Mouse (Mus musculus) hindbrain, embryonic 16.5 days (tissue): ENCODE results near the gene Crim1. TPM values are rescaled to one million over a fixed set of nuclear protein-coding genes. Genes with fewer than 3 reads are reported as not detected.
A peak's percentile ranks its signal among the peaks of the same experiment; 100 is the strongest.

Experiments
- ATAC-seq: fragments of 200-750 bp; cut with Nextera tagmentation; 2 replicates; pipeline ENCODE4 v1.8.0; 2017; ENCODE audit warnings: moderate TSS enrichment, moderate library complexity
- H3K27ac ChIP-seq: fragments of 300-500 bp; sonication (generic); 2 replicates; pipeline ENCODE4 v1.5.1; 2014; ENCODE audit warnings: low read depth, mild to moderate bottlenecking, control low read depth, low read length, moderate library complexity
- H3K27me3 ChIP-seq: fragments of 300-500 bp; sonication (generic); replicated peaks from 2 replicates; pipeline ENCODE4 v1.6.1; 2014; ENCODE audit warnings: low read length; ENCODE audit not compliant: control insufficient read depth, insufficient read depth
- H3K36me3 ChIP-seq: fragments of 300-500 bp; sonication (generic); 2 replicates; pipeline ENCODE4 v1.6.1; 2014; ENCODE audit warnings: mild to moderate bottlenecking, low read length, moderate library complexity, mixed read lengths; ENCODE audit not compliant: control insufficient read depth, insufficient read depth
- H3K4me1 ChIP-seq: fragments of 300-500 bp; sonication (generic); 2 replicates; pipeline ENCODE4 v1.6.1; 2014; ENCODE audit warnings: low read depth, low read length; ENCODE audit not compliant: control insufficient read depth, insufficient read depth
- H3K4me2 ChIP-seq: fragments of 300-500 bp; sonication (generic); 2 replicates; pipeline ENCODE4 v1.6.1; 2014; ENCODE audit warnings: mild to moderate bottlenecking, low read length, control low read depth, moderate library complexity
- H3K4me3 ChIP-seq: fragments of 300-500 bp; sonication (generic); 2 replicates; pipeline ENCODE4 v1.5.1; 2014; ENCODE audit warnings: mild to moderate bottlenecking, low read length, control low read depth, moderate library complexity
- H3K9ac ChIP-seq: fragments of 300-500 bp; sonication (generic); 2 replicates; pipeline ENCODE4 v1.6.1; 2014; ENCODE audit warnings: low read depth, mild to moderate bottlenecking, control low read depth, low read length, moderate library complexity
- H3K9me3 ChIP-seq: fragments of 300-500 bp; sonication (generic); 2 replicates; pipeline ENCODE4 v1.6.1; 2014; ENCODE audit warnings: mild to moderate bottlenecking, low read length, moderate library complexity; ENCODE audit not compliant: control insufficient read depth
- WGBS: fragments of 180-500 bp; shearing (Covaris S2); extraction: QIAGEN DNeasy Blood & Tissue Kit; methylation state at CpG from one replicate; pipeline ENCODE4 v1.1.7; 2014; 5-methylcytosine and 5-hydroxymethylcytosine counted together
- polyA plus RNA-seq: library from polyadenylated mRNA; unstranded; fragments of >200 nt; fragmentation: Nextera tagmentation; extraction: Ambion mirVana; gene quantifications from 2 replicates; pipeline ENCODE4 v1.2.1, GENCODE M21; 2015

Gene Crim1
- polyA plus RNA-seq, 1 experiment from 2014 or later: 12.6 TPM

GRCm38 (mm10) chr17:78196184-78196583, 3.9 kb upstream of the Crim1 start:
- Histone ChIP-seq H3K9me3 (no peaks in the 10 kb centered on the region), H3K4me2 (no peak overlapping the region), H3K4me1 (peaks cover 5% of the 10 kb centered on the region; the same call in 1 of the 2 replicates), H3K36me3 (no peaks in the 10 kb centered on the region), H3K27me3 (no peaks in the 10 kb centered on the region), H3K9ac (no peak overlapping the region), H3K27ac (no peak overlapping the region), H3K4me3 (no peak overlapping the region)
- no peak for ATAC-seq
- 98% methylated on average over 5 of the region's 5 CpGs for WGBS

GRCm38 (mm10) chr17:78197111-78197510, 2.9 kb upstream of the Crim1 start:
- Histone ChIP-seq H3K4me2 (no peak overlapping the region), H3K4me1 (peaks cover 7% of the 10 kb centered on the region; the same call in 1 of the 2 replicates), H3K9me3 (no peaks in the 10 kb centered on the region), H3K36me3 (no peaks in the 10 kb centered on the region), H3K27ac (no peak overlapping the region), H3K9ac (no peak overlapping the region), H3K4me3 (no peak overlapping the region), H3K27me3 (no peaks in the 10 kb centered on the region)
- no peak for ATAC-seq
- 25% methylated on average over 7 of the region's 7 CpGs for WGBS

- H3K27ac ChIP-seq: no peak overlapping the region
- WGBS: 65% methylated on average over 4 of the region's 4 CpGs
- ATAC-seq: no peak
- H3K4me1 ChIP-seq: peaks cover 9% of the 10 kb centered on the region
- no peak overlapping the region for H3K4me3 ChIP-seq
- no peaks in the 10 kb centered on the region for H3K9me3 ChIP-seq
- no peaks in the 10 kb centered on the region for H3K36me3 ChIP-seq
- no peaks in the 10 kb centered on the region for H3K27me3 ChIP-seq
- no peak overlapping the region for H3K9ac ChIP-seq
- H3K4me2 ChIP-seq: no peak overlapping the region
These were observed 1.9 kb upstream of the Crim1 start for GRCm38 (mm10) chr17:78198140-78198539.

- Histone ChIP-seq H3K27me3 (no peaks in the 10 kb centered on the region), H3K27ac (peak overlapping the region; percentile 95), H3K4me2 (peak overlapping the region; percentile 89), H3K36me3 (no peaks in the 10 kb centered on the region), H3K9ac (peak overlapping the region; percentile 89), H3K9me3 (no peaks in the 10 kb centered on the region), H3K4me3 (peak overlapping the region; percentile 95), H3K4me1 (peaks cover 9% of the 10 kb centered on the region)
- no peak for ATAC-seq
- 11% methylated on average over 4 of the region's 4 CpGs for WGBS
These were observed 1.2 kb upstream of the Crim1 start for GRCm38 (mm10) chr17:78198820-78199219.

GRCm38 (mm10) chr17:78199231-78199625, 820 bp upstream of the Crim1 start:
- Histone ChIP-seq H3K27ac (peak overlapping the region; percentile 95), H3K9ac (peak overlapping the region; percentile 89), H3K27me3 (no peaks in the 10 kb centered on the region), H3K4me3 (peak overlapping the region; percentile 95), H3K4me1 (peaks cover 9% of the 10 kb centered on the region), H3K36me3 (no peaks in the 10 kb centered on the region), H3K9me3 (no peaks in the 10 kb centered on the region), H3K4me2 (peak overlapping the region; percentile 89)
- ATAC-seq: 0 out of 2 replicates have a peak, but pooled peaks have one; percentile 19
- 4% methylated on average over 7 of the region's 7 CpGs for WGBS

GRCm38 (mm10) chr17:78200561-78201220, 643 bp downstream of the Crim1 start:
- Histone ChIP-seq H3K4me2 (peak overlapping the region; percentile 89), H3K27ac (peak overlapping the region; percentile 95), H3K27me3 (no peaks in the 10 kb centered on the region), H3K9me3 (no peaks in the 10 kb centered on the region), H3K4me3 (peak overlapping the region; percentile 95), H3K36me3 (no peaks in the 10 kb centered on the region), H3K4me1 (peaks cover 18% of the 10 kb centered on the region), H3K9ac (peak overlapping the region; percentile 89)
- WGBS: under 1% methylated on average over 48 of the region's 73 CpGs
- ATAC-seq: peak; percentile 66

- Histone ChIP-seq H3K27me3 (no peaks in the 10 kb centered on the region), H3K4me2 (peak overlapping the region; percentile 89), H3K9me3 (no peaks in the 10 kb centered on the region), H3K27ac (peak overlapping the region; percentile 95), H3K4me3 (peak overlapping the region; percentile 95), H3K36me3 (no peaks in the 10 kb centered on the region), H3K9ac (peak overlapping the region; percentile 89), H3K4me1 (peaks cover 23% of the 10 kb centered on the region)
- under 1% methylated on average over 39 of the region's 39 CpGs for WGBS
- ATAC-seq: peak; percentile 45
These were observed 1.4 kb downstream of the Crim1 start for GRCm38 (mm10) chr17:78201221-78202058.

GRCm38 (mm10) chr17:78202221-78202620, 2.2 kb downstream of the Crim1 start:
- H3K27me3 ChIP-seq: no peaks in the 10 kb centered on the region
- no peak for ATAC-seq
- WGBS: 5% methylated on average over 5 of the region's 5 CpGs
- peak overlapping the region; percentile 95 for H3K27ac ChIP-seq
- H3K4me3 ChIP-seq: peak overlapping the region; percentile 95
- H3K36me3 ChIP-seq: no peaks in the 10 kb centered on the region
- H3K4me2 ChIP-seq: peak overlapping the region; percentile 89
- peaks cover 26% of the 10 kb centered on the region for H3K4me1 ChIP-seq
- H3K9ac ChIP-seq: peak overlapping the region; percentile 89
- H3K9me3 ChIP-seq: no peaks in the 10 kb centered on the region

- H3K4me2 ChIP-seq: peak overlapping the region; percentile 89
- peak overlapping the region; percentile 53 for H3K9ac ChIP-seq
- ATAC-seq: no peak
- 22% methylated on average over 3 of the region's 3 CpGs for WGBS
- H3K9me3 ChIP-seq: no peaks in the 10 kb centered on the region
- peaks cover 26% of the 10 kb centered on the region for H3K4me1 ChIP-seq
- H3K27me3 ChIP-seq: no peaks in the 10 kb centered on the region
- H3K36me3 ChIP-seq: no peaks in the 10 kb centered on the region
- peak overlapping the region; percentile 95 for H3K4me3 ChIP-seq
- peak overlapping the region; percentile 18; the same call in 1 of the 2 replicates for H3K27ac ChIP-seq
These were observed 2.7 kb downstream of the Crim1 start for GRCm38 (mm10) chr17:78202756-78203155.
